Comparison of ENCODE assay signal across 23 mouse cellular contexts in genomic region chr17:23722376-23723125, GRCm38 (mm10). TPM values are rescaled to one million over a fixed set of nuclear protein-coding genes. Genes with fewer than 3 reads are reported as not detected.
DNase-seq lines count a peak whose midpoint lies in the region; ATAC-seq and TF ChIP-seq lines count a peak whose summit lies in the region.
"Had no signal": no experiment of that assay in that cellular context is flagged by ENCODE, and none has a peak within 500 bp of the region (broad histone marks: within the 10 kb centered on the region; RNA-seq: fewer than 3 reads in every experiment).

Gene 1520401A03Rik (minus strand): TSS chr17:23722783.

- peak within 1 kb of the TSS; percentile 12; the same call in 1 of the 2 replicates for H3K9ac ChIP-seq in forebrain, embryonic 13.5 days
- no peak within 1 kb of the TSS for H3K9ac ChIP-seq in forebrain, embryonic 16.5 days (replicated peaks; ENCODE audit: low read depth, low read length)
- H3K9ac ChIP-seq in limb, embryonic 14.5 days (ENCODE audit: low read depth, low read length, severe bottlenecking) = no peak within 1 kb of the TSS
- H3K9ac ChIP-seq: embryonic facial prominence, embryonic 12.5 days; forebrain, embryonic 12.5 days; heart, embryonic 15.5 days; hindbrain, embryonic 15.5 days had no signal

- H3K9me3 ChIP-seq in forebrain, embryonic 13.5 days (replicated peaks) = no peaks in the 10 kb centered on the region
- H3K9me3 ChIP-seq in forebrain, embryonic 16.5 days (ENCODE audit: control insufficient read depth, low read length) = no peaks in the 10 kb centered on the region
- no peaks in the 10 kb centered on the region for H3K9me3 ChIP-seq in limb, embryonic 14.5 days (ENCODE audit: control insufficient read depth, low read length)
- H3K9me3 ChIP-seq in limb, embryonic 10.5 days (replicated peaks) = no peaks in the 10 kb centered on the region
- H3K9me3 ChIP-seq: embryonic facial prominence, embryonic 12.5 days; forebrain, embryonic 12.5 days; heart, embryonic 15.5 days; hindbrain, embryonic 15.5 days had no signal

- H3K4me3 ChIP-seq in forebrain, embryonic 13.5 days = no peak within 1 kb of the TSS
- H3K4me3 ChIP-seq in forebrain, embryonic 16.5 days (replicated peaks; ENCODE audit: low read length) = no peak within 1 kb of the TSS
- no peak within 1 kb of the TSS for H3K4me3 ChIP-seq in limb, embryonic 14.5 days (replicated peaks; ENCODE audit: low read length)
- H3K4me3 ChIP-seq in limb, embryonic 10.5 days = no peak within 1 kb of the TSS
- H3K4me3 ChIP-seq: embryonic facial prominence, embryonic 12.5 days; forebrain, embryonic 12.5 days; heart, embryonic 15.5 days; hindbrain, embryonic 15.5 days had no signal

- peak; percentile 66 for DNase-seq in adrenal gland, adult 2 months
- no peak for DNase-seq in adrenal gland, postnatal 14 days
- DNase-seq in limb, embryonic 14.5 days (ENCODE audit: low spot score) = no peak
- DNase-seq in limb, embryonic 10.5 days (ENCODE audit: low spot score) = no peak
- no peak for DNase-seq in frontal cortex, postnatal 10 days (ENCODE audit: low spot score in 2 of 2)
- DNase-seq: cerebellum, adult 11 months; cerebellum, adult 8-10 months; cerebellum, postnatal 14 days; embryo, embryonic 11 days; gastrocnemius, postnatal 36 days; heart, adult 11 months; heart, postnatal 14 days had no signal

- no peak for TF ChIP-seq POLR2A in limb, embryonic 14.5 days (IDR thresholded peaks at IDR 0.05; ENCODE audit: borderline replicate concordance, extremely low read depth, insufficient read depth, insufficient read length)

- no peak within 1 kb of the TSS for H3K27ac ChIP-seq in forebrain, embryonic 13.5 days
- H3K27ac ChIP-seq in forebrain, embryonic 16.5 days (ENCODE audit: low read length) = no peak within 1 kb of the TSS
- 0 out of 2 replicates have a peak within 1 kb of the TSS, but pooled peaks have one; percentile 19 for H3K27ac ChIP-seq in limb, embryonic 14.5 days (replicated peaks; ENCODE audit: low read depth, low read length)
- no peak within 1 kb of the TSS for H3K27ac ChIP-seq in limb, embryonic 10.5 days
- H3K27ac ChIP-seq: embryonic facial prominence, embryonic 12.5 days; forebrain, embryonic 12.5 days; heart, embryonic 15.5 days; hindbrain, embryonic 15.5 days had no signal

- WGBS in forebrain, embryonic 13.5 days = 69% methylated on average over 7 of the region's 7 CpGs
- 81% methylated on average over 7 of the region's 7 CpGs for WGBS in forebrain, embryonic 16.5 days
- 52% methylated on average over 7 of the region's 7 CpGs for WGBS in limb, embryonic 14.5 days
- 71% methylated on average over 7 of the region's 7 CpGs for WGBS in limb, embryonic 10.5 days

- no peak within 1 kb of the TSS for H3K4me2 ChIP-seq in forebrain, embryonic 13.5 days
- H3K4me2 ChIP-seq in forebrain, embryonic 16.5 days (ENCODE audit: low read length) = no peak within 1 kb of the TSS
- H3K4me2 ChIP-seq in limb, embryonic 14.5 days (replicated peaks; ENCODE audit: low read depth, low read length, severe bottlenecking) = no peak within 1 kb of the TSS
- H3K4me2 ChIP-seq: embryonic facial prominence, embryonic 12.5 days; forebrain, embryonic 12.5 days; heart, embryonic 15.5 days; hindbrain, embryonic 15.5 days had no signal

- H3K36me3 ChIP-seq in forebrain, embryonic 13.5 days (ENCODE audit: poor library complexity, severe bottlenecking) = no peaks in the 10 kb centered on the region
- no peaks in the 10 kb centered on the region for H3K36me3 ChIP-seq in forebrain, embryonic 16.5 days (ENCODE audit: control insufficient read depth, insufficient read depth)
- H3K36me3 ChIP-seq in limb, embryonic 14.5 days (ENCODE audit: control insufficient read depth, insufficient read depth, low read length) = no peaks in the 10 kb centered on the region
- no peaks in the 10 kb centered on the region for H3K36me3 ChIP-seq in limb, embryonic 10.5 days
- H3K36me3 ChIP-seq: embryonic facial prominence, embryonic 12.5 days; forebrain, embryonic 12.5 days; heart, embryonic 15.5 days; hindbrain, embryonic 15.5 days had no signal

- peaks cover 3% of the 10 kb centered on the region; the same call in 1 of the 2 replicates for H3K27me3 ChIP-seq in forebrain, embryonic 13.5 days
- H3K27me3 ChIP-seq in forebrain, embryonic 16.5 days (replicated peaks; ENCODE audit: control insufficient read depth, insufficient read depth, low read length) = no peaks in the 10 kb centered on the region; the same call in 1 of the 2 replicates
- no peaks in the 10 kb centered on the region for H3K27me3 ChIP-seq in limb, embryonic 14.5 days (ENCODE audit: control insufficient read depth, insufficient read depth, low read length)
- H3K27me3 ChIP-seq in limb, embryonic 10.5 days (ENCODE audit: low read depth, poor library complexity, severe bottlenecking) = peaks cover 7% of the 10 kb centered on the region; the same call in 1 of the 2 replicates
- H3K27me3 ChIP-seq: embryonic facial prominence, embryonic 12.5 days; hindbrain, embryonic 15.5 days had no signal

- ATAC-seq in forebrain, embryonic 13.5 days = no peak
- no peak for ATAC-seq in forebrain, embryonic 16.5 days
- ATAC-seq in limb, embryonic 14.5 days (ENCODE audit: low FRiP score, low read depth) = peak; percentile 23; the same call in 1 of the 2 replicates
- ATAC-seq: intestine, embryonic 16.5 days had no signal

- peaks cover 15% of the 10 kb centered on the region for H3K4me1 ChIP-seq in forebrain, embryonic 13.5 days
- peaks cover 6% of the 10 kb centered on the region; the same call in 1 of the 2 replicates for H3K4me1 ChIP-seq in forebrain, embryonic 16.5 days (replicated peaks; ENCODE audit: control insufficient read depth, insufficient read depth, low read length)
- peaks cover 6% of the 10 kb centered on the region; the same call in 1 of the 2 replicates for H3K4me1 ChIP-seq in limb, embryonic 14.5 days (ENCODE audit: control insufficient read depth, insufficient read depth, low read length)
- H3K4me1 ChIP-seq in limb, embryonic 10.5 days = peaks cover 16% of the 10 kb centered on the region

RNA-seq across cellular contexts. Expression of gene 1520401A03Rik, which starts in this region (rescaled TPM):
- total RNA-seq in adrenal gland, adult 2 months (2021) = 10 to 100 TPM in 1 of 2 experiments, 1 to 10 TPM in 1; 2.5 to 18.2 TPM
- polyA plus RNA-seq in adrenal gland, adult 2 months (2012; rRNA removed) = 1.8 and 2.4 TPM in 2 replicates
- 1.9 and 3.8 TPM in 2 replicates for total RNA-seq in adrenal gland, postnatal 14 days (2021)
- not detected in 2 replicates for polyA plus RNA-seq in forebrain, embryonic 13.5 days (2015; fragmentation: Nextera tagmentation; extraction: Ambion mirVana)
- polyA plus RNA-seq in forebrain, embryonic 16.5 days (2015; fragmentation: Nextera tagmentation; extraction: Ambion mirVana) = not detected in 2 replicates
- 4.4 and 4.6 TPM in 2 replicates for polyA plus RNA-seq in limb, embryonic 14.5 days (2012; rRNA removed)
- 1.6 and 2.1 TPM in 2 replicates for polyA plus RNA-seq in limb, embryonic 14.5 days (2014; fragmentation: Nextera tagmentation; extraction: Ambion mirVana)
- 0.13 and 0.36 TPM in 2 replicates for polyA plus RNA-seq in limb, embryonic 10.5 days (2016; fragmentation: Nextera tagmentation; extraction: Ambion mirVana)
- total RNA-seq: common myeloid progenitor, adult 5-6 weeks; gastrocnemius, adult 8-10 months; gastrocnemius, postnatal 36 days; heart, postnatal 14 days; hematopoietic stem cell, adult 5-6 weeks; MEL had no signal
- polyA plus RNA-seq: forebrain, embryonic 12.5 days; heart, embryonic 15.5 days; intestine, embryonic 16.5 days had no signal
